In the genomic region with DNA sequence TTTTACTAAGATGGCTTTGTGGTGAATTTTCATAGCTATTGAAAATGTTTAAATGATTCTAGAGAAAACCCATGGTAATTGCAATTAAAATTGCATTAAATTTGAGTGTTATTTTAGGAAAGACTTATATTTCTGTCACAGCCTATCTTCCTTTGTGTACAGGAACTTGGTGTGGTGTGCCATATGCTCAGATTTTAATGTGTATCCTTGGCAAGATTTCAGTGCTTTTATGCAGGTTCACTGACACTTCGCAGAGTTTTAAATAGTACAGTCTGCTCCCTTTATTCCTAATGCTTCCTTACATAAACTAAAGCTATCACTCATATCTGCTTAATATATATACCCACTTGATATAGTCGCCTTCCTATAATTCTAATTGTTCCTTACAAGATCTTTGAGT, we compare ENCODE assay signal across 26 mouse cellular contexts.
"Had no signal": no experiment of that assay in that cellular context is flagged by ENCODE, and none has a peak within 500 bp of the region (broad histone marks: within the 10 kb centered on the region; RNA-seq: fewer than 3 reads in every experiment).

No protein-coding gene starts in this region.

- H3K36me3 ChIP-seq: heart, embryonic 10.5 days; heart, embryonic 12.5 days; hindbrain, embryonic 10.5 days; hindbrain, embryonic 12.5 days; intestine, embryonic 15.5 days; limb, embryonic 13.5 days; limb, embryonic 15.5 days; liver, embryonic 12.5 days had no signal

- H3K27me3 ChIP-seq: heart, embryonic 12.5 days; hindbrain, embryonic 12.5 days; intestine, embryonic 15.5 days; limb, embryonic 13.5 days; limb, embryonic 15.5 days; liver, embryonic 12.5 days had no signal

- H3K4me3 ChIP-seq: gastrocnemius, adult 2 months; heart, embryonic 10.5 days; heart, embryonic 12.5 days; hindbrain, embryonic 10.5 days; hindbrain, embryonic 12.5 days; intestine, embryonic 15.5 days; layer of hippocampus, adult 2 months; limb, embryonic 13.5 days; limb, embryonic 15.5 days; liver, embryonic 12.5 days had no signal

- ATAC-seq: hindbrain, embryonic 16.5 days; inflammation-experienced regulatory T-cells, adult 6 months; intestine, embryonic 15.5 days; intestine, postnatal 0 days; liver, embryonic 12.5 days had no signal

- H3K4me1 ChIP-seq: heart, embryonic 10.5 days; hindbrain, embryonic 12.5 days; intestine, embryonic 15.5 days; limb, embryonic 13.5 days; limb, embryonic 15.5 days; liver, embryonic 12.5 days had no signal

- H3K27ac ChIP-seq: gastrocnemius, adult 2 months; heart, embryonic 10.5 days; hindbrain, embryonic 10.5 days; hindbrain, embryonic 12.5 days; hindbrain, embryonic 14.5 days; intestine, embryonic 15.5 days; layer of hippocampus, adult 2 months; limb, embryonic 13.5 days; limb, embryonic 15.5 days; liver, embryonic 12.5 days; liver, embryonic 14.5 days had no signal

- DNase-seq: gastrocnemius, adult 2 months; gastrocnemius, postnatal 10 days; gastrocnemius, postnatal 25 days; heart, adult 18-20 months; heart, postnatal 10 days; heart, postnatal 4 days; kidney, adult 18-20 months; kidney, adult 8-10 months; kidney, postnatal 10 days; kidney, postnatal 25 days; kidney, postnatal 4 days; left cerebral cortex, postnatal 4 days had no signal

- H3K9me3 ChIP-seq: heart, embryonic 10.5 days; hindbrain, embryonic 10.5 days; hindbrain, embryonic 12.5 days; intestine, embryonic 15.5 days; limb, embryonic 13.5 days; limb, embryonic 15.5 days; liver, embryonic 12.5 days had no signal

- H3K9ac ChIP-seq: heart, embryonic 12.5 days; hindbrain, embryonic 12.5 days; hindbrain, embryonic 14.5 days; intestine, embryonic 15.5 days; limb, embryonic 13.5 days; limb, embryonic 15.5 days; liver, embryonic 12.5 days; liver, embryonic 14.5 days had no signal

- H3K4me2 ChIP-seq: heart, embryonic 12.5 days; hindbrain, embryonic 12.5 days; hindbrain, embryonic 14.5 days; intestine, embryonic 15.5 days; limb, embryonic 13.5 days; limb, embryonic 15.5 days; liver, embryonic 12.5 days had no signal
